Mouse (Mus musculus) midbrain, embryonic 16.5 days (tissue): Measurements from ENCODE around the gene Asap3. TPM values are rescaled to one million over a fixed set of nuclear protein-coding genes. Genes with fewer than 3 reads are reported as not detected.

ENCODE experiments used
- ATAC-seq: fragments of 200-750 bp; cut with Nextera tagmentation; 2 replicates; pipeline ENCODE4 v1.8.0; 2017; ENCODE audit warnings: moderate TSS enrichment
- H3K27ac ChIP-seq: fragments of 300-500 bp; sonication (generic); 2 replicates; pipeline ENCODE4 v1.5.1; 2014; ENCODE audit warnings: mild to moderate bottlenecking, low read length, mixed read lengths
- H3K27me3 ChIP-seq: fragments of 300-500 bp; sonication (generic); 2 replicates; pipeline ENCODE4 v1.6.1; 2014; ENCODE audit warnings: low read depth, low read length, mixed read lengths; ENCODE audit not compliant: control insufficient read depth, insufficient read depth
- H3K36me3 ChIP-seq: fragments of 300-500 bp; sonication (generic); 2 replicates; pipeline ENCODE4 v1.6.1; 2014; ENCODE audit warnings: mild to moderate bottlenecking, low read length, moderate library complexity, mixed read lengths; ENCODE audit not compliant: control insufficient read depth, insufficient read depth
- H3K4me1 ChIP-seq: fragments of 300-500 bp; sonication (generic); 2 replicates; pipeline ENCODE4 v1.6.1; 2014; ENCODE audit warnings: mild to moderate bottlenecking, low read length, mixed read lengths; ENCODE audit not compliant: control insufficient read depth, insufficient read depth
- H3K4me2 ChIP-seq: fragments of 300-500 bp; sonication (generic); 2 replicates; pipeline ENCODE4 v1.6.1; 2014; ENCODE audit warnings: mild to moderate bottlenecking, low read length, mixed read lengths
- H3K4me3 ChIP-seq: fragments of 300-500 bp; sonication (generic); 2 replicates; pipeline ENCODE4 v1.5.1; 2014; ENCODE audit warnings: low read depth, mild to moderate bottlenecking, low read length, moderate library complexity, mixed read lengths
- H3K9ac ChIP-seq: fragments of 300-500 bp; sonication (generic); 2 replicates; pipeline ENCODE4 v1.6.1; 2014; ENCODE audit warnings: low read depth, low read length, mixed read lengths
- H3K9me3 ChIP-seq: fragments of 300-500 bp; sonication (generic); replicated peaks from 2 replicates; pipeline ENCODE4 v1.6.1; 2014; ENCODE audit warnings: mild to moderate bottlenecking, low read length, mixed read lengths; ENCODE audit not compliant: control insufficient read depth, poor library complexity, severe bottlenecking
- WGBS: fragments of 180-500 bp; shearing (Covaris S2); extraction: QIAGEN DNeasy Blood & Tissue Kit; methylation state at CpG from one replicate; pipeline ENCODE4 v1.1.7; 2014; 5-methylcytosine and 5-hydroxymethylcytosine counted together
- polyA plus RNA-seq: library from polyadenylated mRNA; unstranded; fragments of >200 nt; fragmentation: Nextera tagmentation; extraction: Ambion mirVana; gene quantifications from 2 replicates; pipeline ENCODE4 v1.2.1, GENCODE M21; 2015

Asap3 gene
- polyA plus RNA-seq, 1 experiment from 2014 or later = 5.1 TPM

DNA sequence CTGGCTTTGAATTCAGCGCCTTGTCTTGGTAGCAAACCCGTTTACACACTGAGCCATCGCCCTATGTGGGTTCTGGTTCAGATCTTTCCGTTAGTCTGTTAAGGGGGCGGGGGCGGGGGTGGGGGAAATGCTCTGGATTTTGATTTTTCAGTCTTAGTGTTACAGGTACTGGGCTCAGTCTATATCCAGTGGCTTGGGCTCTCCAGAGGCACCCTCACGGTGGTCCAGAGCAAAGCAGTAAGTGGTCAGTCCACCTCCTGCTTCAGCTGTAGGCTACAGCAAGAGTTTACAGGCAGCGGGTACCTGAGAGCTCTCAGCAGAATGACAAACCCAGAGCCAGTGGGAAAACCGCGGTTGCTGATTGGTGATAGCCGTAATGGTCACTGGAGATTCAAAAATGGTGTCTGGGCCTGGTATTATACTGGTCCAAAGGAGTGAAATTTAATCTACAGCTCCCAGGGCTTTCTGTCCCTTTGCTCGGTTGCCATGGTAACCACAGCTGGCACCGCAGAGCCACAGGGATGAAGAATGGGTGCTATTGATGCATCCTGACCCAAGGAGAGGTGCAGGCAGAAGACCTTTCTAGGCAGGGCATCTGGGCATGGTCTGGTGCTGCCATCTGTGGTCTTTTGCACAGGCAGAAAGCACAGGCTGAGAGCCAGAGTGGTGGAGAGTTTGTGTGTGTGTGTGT, 17.5 kb downstream of the Asap3 start:
- H3K4me2 ChIP-seq = peak overlapping the region; percentile 12; the same call in 1 of the 2 replicates
- ATAC-seq = peak; percentile 75
- H3K27me3 ChIP-seq = peaks cover 3% of the 10 kb centered on the region; the same call in 1 of the 2 replicates
- no peaks in the 10 kb centered on the region for H3K36me3 ChIP-seq
- H3K9me3 ChIP-seq = no peaks in the 10 kb centered on the region
- 0 out of 2 replicates have a peak overlapping the region, but pooled peaks have one; percentile 25 for H3K9ac ChIP-seq
- WGBS = 47% methylated on average over 13 of the region's 13 CpGs
- peaks cover 12% of the 10 kb centered on the region for H3K4me1 ChIP-seq
- no peak overlapping the region for H3K4me3 ChIP-seq
- H3K27ac ChIP-seq = peak overlapping the region; percentile 75

DNA sequence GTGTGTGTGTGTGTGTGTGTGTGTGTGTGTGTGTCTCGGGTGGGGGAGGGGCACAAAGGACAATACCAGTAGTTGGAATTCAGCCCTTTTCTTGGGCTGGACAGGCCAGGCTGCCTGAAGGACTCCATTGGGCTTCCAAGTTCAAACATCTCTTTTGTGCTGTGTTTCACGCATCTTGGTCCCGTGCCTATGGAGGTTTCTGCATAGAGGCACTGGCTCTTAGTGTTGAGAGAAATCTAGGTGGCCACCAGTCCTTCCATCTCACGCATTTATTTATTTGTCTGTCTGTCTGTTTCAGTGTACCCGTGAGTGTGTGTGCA, 18.0 kb downstream of the Asap3 start:
- H3K4me2 ChIP-seq = no peak overlapping the region
- WGBS = 47% methylated on average over 4 of the region's 5 CpGs
- 0 out of 2 replicates have a peak overlapping the region, but pooled peaks have one; percentile 25 for H3K9ac ChIP-seq

DNA sequence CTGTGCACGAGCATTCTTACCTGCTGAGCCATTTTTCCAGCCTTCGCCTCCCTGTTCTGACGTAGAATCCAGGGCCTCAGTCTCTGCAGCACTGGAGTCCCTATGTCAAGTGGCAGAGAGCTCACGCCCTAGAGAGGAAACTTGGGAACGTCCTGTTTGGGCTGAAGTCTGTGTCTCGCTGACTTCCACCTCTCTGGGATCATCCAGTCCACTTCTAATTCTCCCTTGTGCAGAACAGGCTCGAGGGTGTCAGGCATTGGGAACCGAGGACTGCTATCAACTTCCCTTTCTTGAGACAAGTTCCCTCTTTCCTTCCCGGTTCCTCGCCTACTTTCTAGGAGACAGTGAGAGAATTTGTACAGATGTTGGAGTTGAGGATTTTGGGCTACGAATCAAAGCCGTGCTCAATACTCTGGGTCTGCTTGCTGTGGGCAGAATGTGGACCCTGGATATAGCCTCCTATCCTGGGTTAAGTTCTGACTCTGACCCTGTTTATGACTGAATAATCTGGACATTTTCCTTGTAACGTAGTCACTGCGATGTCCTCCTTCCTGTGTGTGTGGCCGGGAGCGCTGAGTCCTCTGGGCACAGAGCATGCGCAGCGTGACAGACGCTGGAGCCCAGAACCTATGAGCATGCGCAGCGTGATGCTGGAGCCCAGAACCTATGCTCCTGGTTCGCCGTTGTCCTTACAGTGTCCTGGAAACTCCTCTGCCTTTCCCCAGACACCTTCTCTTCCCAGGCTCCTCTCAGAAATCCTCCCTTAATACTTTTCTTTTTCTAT, 18.7 kb downstream of the Asap3 start:
- Histone ChIP-seq H3K4me3 (no peak overlapping the region), H3K9me3 (no peaks in the 10 kb centered on the region), H3K4me1 (peaks cover 12% of the 10 kb centered on the region), H3K4me2 (no peak overlapping the region), H3K9ac (no peak overlapping the region), H3K27ac (peak overlapping the region; percentile 75; the same call in 1 of the 2 replicates), H3K36me3 (no peaks in the 10 kb centered on the region), H3K27me3 (no peaks in the 10 kb centered on the region)
- WGBS = 80% methylated on average over 23 of the region's 23 CpGs
- ATAC-seq = no peak

More for the DNA sequence above, 18.0 kb downstream of the Asap3 start:
- Histone ChIP-seq H3K4me3 (no peak overlapping the region), H3K27ac (peak overlapping the region; percentile 75), H3K9me3 (no peaks in the 10 kb centered on the region), H3K4me1 (peaks cover 12% of the 10 kb centered on the region), H3K27me3 (peaks cover 3% of the 10 kb centered on the region; the same call in 1 of the 2 replicates), H3K36me3 (no peaks in the 10 kb centered on the region)
- ATAC-seq = no peak; the same call in 1 of the 2 replicates

DNA sequence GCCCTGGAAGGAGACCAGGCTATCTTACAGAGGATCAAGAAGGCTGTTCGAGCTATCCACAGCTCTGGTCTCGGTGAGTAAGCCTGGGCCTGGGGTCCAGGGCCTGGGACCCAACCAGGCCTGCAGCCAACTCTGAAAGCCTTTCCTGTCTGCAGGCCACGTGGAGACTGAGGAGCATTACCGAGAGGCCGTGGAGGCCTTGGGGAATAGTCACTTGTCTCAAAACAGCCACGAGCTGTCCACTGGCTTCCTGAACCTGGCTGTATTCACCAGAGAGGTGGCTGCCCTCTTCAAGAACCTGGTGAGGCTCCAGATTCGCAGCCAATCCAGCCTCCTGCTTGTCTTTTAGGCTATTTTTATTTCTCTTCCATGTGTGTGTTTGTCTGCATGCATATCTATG, 21.2 kb downstream of the Asap3 start:
- H3K4me1 ChIP-seq = peaks cover 12% of the 10 kb centered on the region
- no peak for ATAC-seq
- H3K36me3 ChIP-seq = no peaks in the 10 kb centered on the region
- no peaks in the 10 kb centered on the region for H3K9me3 ChIP-seq
- no peaks in the 10 kb centered on the region for H3K27me3 ChIP-seq
- H3K27ac ChIP-seq = no peak overlapping the region
- 85% methylated on average over 7 of the region's 7 CpGs for WGBS
- H3K4me2 ChIP-seq = no peak overlapping the region
- H3K4me3 ChIP-seq = no peak overlapping the region
- H3K9ac ChIP-seq = no peak overlapping the region

DNA sequence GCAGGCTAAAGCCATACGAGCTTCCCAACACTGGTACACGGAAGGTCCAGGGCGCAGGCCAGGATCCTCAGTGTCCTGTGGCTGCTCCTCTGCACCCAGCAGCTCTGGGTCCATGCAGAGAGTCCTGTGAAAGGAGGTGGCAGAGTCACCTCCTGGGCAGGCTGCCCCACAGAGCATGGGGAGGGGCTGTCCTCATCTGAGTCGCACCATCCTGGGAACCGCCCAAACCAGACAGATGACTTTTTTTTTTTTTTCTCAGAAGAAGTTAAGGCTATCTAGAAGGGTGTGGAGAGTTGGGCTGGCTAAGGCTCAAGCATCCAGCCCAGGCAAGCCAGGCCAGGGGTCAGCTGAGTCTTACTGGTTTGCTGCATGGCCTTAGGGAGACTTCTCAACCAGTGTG, 22.5 kb downstream of the Asap3 start:
- peaks cover 7% of the 10 kb centered on the region for H3K4me1 ChIP-seq
- H3K9me3 ChIP-seq = no peaks in the 10 kb centered on the region
- H3K36me3 ChIP-seq = no peaks in the 10 kb centered on the region
- no peak overlapping the region for H3K4me3 ChIP-seq
- H3K4me2 ChIP-seq = no peak overlapping the region
- no peak overlapping the region for H3K9ac ChIP-seq
- ATAC-seq = no peak
- H3K27me3 ChIP-seq = no peaks in the 10 kb centered on the region
- WGBS = 79% methylated on average over 5 of the region's 5 CpGs
- H3K27ac ChIP-seq = no peak overlapping the region

DNA sequence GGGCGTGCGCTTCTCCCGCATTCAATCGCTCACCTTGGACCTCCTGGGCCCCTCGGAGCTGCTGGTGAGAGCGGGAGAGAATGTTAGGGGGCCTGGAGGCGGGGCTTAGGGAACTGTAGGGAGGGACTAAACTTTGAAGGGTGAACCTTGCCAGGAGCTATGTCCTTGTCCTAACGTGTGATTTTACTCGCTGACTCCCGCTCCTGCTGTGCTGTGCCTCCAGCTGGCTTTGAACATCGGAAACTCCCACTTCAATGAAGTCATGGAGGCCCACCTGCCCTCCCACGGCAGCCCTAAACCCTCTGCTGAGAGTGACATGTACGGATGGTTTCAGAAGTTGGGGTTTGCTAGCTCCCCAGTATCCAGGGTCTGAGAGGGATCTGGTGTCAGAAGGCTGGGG, 32.5 kb downstream of the Asap3 start:
- no peak for ATAC-seq
- no peaks in the 10 kb centered on the region for H3K36me3 ChIP-seq
- peaks cover 10% of the 10 kb centered on the region for H3K27me3 ChIP-seq
- no peak overlapping the region for H3K9ac ChIP-seq
- no peaks in the 10 kb centered on the region for H3K4me1 ChIP-seq
- no peak overlapping the region for H3K4me2 ChIP-seq
- WGBS = 29% methylated on average over 13 of the region's 13 CpGs
- no peak overlapping the region for H3K27ac ChIP-seq
- H3K4me3 ChIP-seq = no peak overlapping the region
- H3K9me3 ChIP-seq = no peaks in the 10 kb centered on the region

DNA sequence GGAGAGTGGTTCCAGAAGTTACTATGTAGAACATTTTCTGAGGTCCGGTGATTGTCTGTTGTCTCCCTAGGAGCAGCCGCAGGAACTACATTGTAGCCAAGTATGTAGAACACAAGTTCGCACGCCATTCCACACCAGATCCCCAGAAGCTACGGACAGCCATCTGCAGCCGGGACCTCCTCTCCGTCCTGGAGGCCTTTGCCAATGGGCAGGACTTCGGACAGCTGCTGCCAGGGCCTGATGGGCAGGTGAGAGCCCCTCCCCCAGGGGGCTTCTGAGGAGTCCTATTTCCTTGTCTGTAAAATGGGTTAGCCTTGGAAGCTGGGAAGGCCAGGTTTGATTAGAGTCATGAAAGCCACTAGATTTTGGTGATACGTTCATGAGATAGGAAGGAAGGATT, 32.9 kb downstream of the Asap3 start:
- ATAC-seq = no peak
- Histone ChIP-seq H3K4me2 (no peak overlapping the region), H3K27me3 (peaks cover 10% of the 10 kb centered on the region), H3K9me3 (no peaks in the 10 kb centered on the region), H3K27ac (no peak overlapping the region), H3K36me3 (no peaks in the 10 kb centered on the region), H3K4me3 (no peak overlapping the region), H3K4me1 (no peaks in the 10 kb centered on the region), H3K9ac (no peak overlapping the region)
- 76% methylated on average over 9 of the region's 9 CpGs for WGBS

DNA sequence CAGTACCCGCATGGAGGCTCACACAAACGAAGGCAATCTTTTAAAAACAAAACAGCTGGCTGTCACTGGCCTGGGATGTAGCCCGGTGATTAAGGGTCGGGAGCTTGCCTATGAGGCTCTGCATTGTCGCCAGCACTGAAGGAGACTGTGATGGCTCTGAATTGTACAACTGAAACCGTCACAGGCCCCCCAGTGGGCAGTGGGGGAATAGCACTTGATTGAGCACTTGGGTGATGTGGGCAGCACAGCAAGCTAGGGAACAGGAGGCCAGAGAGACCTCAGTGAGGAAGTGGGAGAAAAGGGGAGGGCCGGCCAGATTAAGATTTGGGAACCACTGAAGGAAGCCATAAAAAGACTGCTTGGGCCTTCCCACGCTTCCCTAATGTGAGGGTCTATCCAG, 33.5 kb downstream of the Asap3 start:
- no peaks in the 10 kb centered on the region for H3K9me3 ChIP-seq
- no peaks in the 10 kb centered on the region for H3K4me1 ChIP-seq
- no peak overlapping the region for H3K4me2 ChIP-seq
- no peak overlapping the region for H3K4me3 ChIP-seq
- H3K27ac ChIP-seq = no peak overlapping the region
- no peaks in the 10 kb centered on the region for H3K36me3 ChIP-seq
- no peak for ATAC-seq
- peaks cover 10% of the 10 kb centered on the region for H3K27me3 ChIP-seq
- 26% methylated on average over 8 of the region's 8 CpGs for WGBS
- H3K9ac ChIP-seq = no peak overlapping the region

DNA sequence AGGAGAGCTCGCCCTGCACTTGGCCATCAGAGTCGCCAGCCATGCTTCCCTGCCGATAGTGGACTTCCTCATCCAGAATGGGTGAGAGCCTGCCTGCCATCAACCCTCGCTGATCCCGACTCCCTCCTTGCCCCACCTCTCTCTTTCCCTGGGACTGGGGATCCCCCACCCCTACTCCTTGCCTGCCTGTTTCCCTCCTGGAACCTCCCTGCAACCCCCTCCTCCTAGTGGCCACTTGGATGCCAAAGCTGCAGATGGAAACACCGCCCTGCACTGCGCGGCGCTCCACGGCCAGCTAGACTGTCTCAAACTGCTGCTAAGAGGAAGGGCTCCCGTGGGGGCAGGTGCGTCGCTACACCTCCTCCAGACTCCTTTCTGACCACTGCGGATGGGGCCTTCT, 34.0 kb downstream of the Asap3 start:
- WGBS = 66% methylated on average over 14 of the region's 14 CpGs
- H3K27ac ChIP-seq = no peak overlapping the region
- no peak overlapping the region for H3K4me2 ChIP-seq
- H3K9ac ChIP-seq = no peak overlapping the region
- no peaks in the 10 kb centered on the region for H3K9me3 ChIP-seq
- peaks cover 10% of the 10 kb centered on the region for H3K27me3 ChIP-seq
- no peaks in the 10 kb centered on the region for H3K4me1 ChIP-seq
- no peak for ATAC-seq
- H3K4me3 ChIP-seq = no peak overlapping the region
- no peaks in the 10 kb centered on the region for H3K36me3 ChIP-seq
